Mouse (Mus musculus) forebrain, embryonic 13.5 days (tissue): Measurements from ENCODE around the gene Cdyl. TPM values are rescaled to one million over a fixed set of nuclear protein-coding genes. Genes with fewer than 3 reads are reported as not detected.

Experiments used
- ATAC-seq: fragments of 200-750 bp; cut with Nextera tagmentation; 2 replicates; pipeline ENCODE4 v1.8.0; 2017
- H3K27ac ChIP-seq: fragments of 300-500 bp; sonication (generic); 2 replicates; pipeline ENCODE4 v1.5.1; 2015; ENCODE audit warnings: inconsistent platforms, mild to moderate bottlenecking, moderate library complexity
- H3K27me3 ChIP-seq: fragments of 300-500 bp; sonication (generic); 2 replicates; pipeline ENCODE4 v1.6.1; 2015; ENCODE audit warnings: mild to moderate bottlenecking, inconsistent platforms
- H3K36me3 ChIP-seq: fragments of 300-500 bp; sonication (generic); 2 replicates; pipeline ENCODE4 v1.6.1; 2015; ENCODE audit warnings: mild to moderate bottlenecking, inconsistent platforms; ENCODE audit not compliant: poor library complexity, severe bottlenecking
- H3K4me1 ChIP-seq: fragments of 300-500 bp; sonication (generic); 2 replicates; pipeline ENCODE4 v1.6.1; 2015; ENCODE audit warnings: inconsistent platforms
- H3K4me2 ChIP-seq: fragments of 300-500 bp; sonication (generic); 2 replicates; pipeline ENCODE4 v1.6.1; 2015; ENCODE audit warnings: inconsistent platforms, mild to moderate bottlenecking, moderate library complexity
- H3K4me3 ChIP-seq: fragments of 300-500 bp; sonication (generic); 2 replicates; pipeline ENCODE4 v1.5.1; 2015; ENCODE audit warnings: mild to moderate bottlenecking, inconsistent platforms
- H3K9ac ChIP-seq: fragments of 300-500 bp; sonication (generic); 2 replicates; pipeline ENCODE4 v1.6.1; 2015; ENCODE audit warnings: mild to moderate bottlenecking, inconsistent platforms
- H3K9me3 ChIP-seq: fragments of 300-500 bp; sonication (generic); replicated peaks from 2 replicates; pipeline ENCODE4 v1.6.1; 2016; ENCODE audit warnings: inconsistent platforms
- WGBS: fragments of 180-500 bp; shearing (Covaris S2); methylation state at CpG from one replicate; pipeline ENCODE4 v1.1.7; 2015; 5-methylcytosine and 5-hydroxymethylcytosine counted together
- polyA plus RNA-seq: library from polyadenylated mRNA; unstranded; fragments of >200 nt; fragmentation: Nextera tagmentation; extraction: Ambion mirVana; gene quantifications from 2 replicates; pipeline ENCODE4 v1.2.1, GENCODE M21; 2015

Gene Cdyl
- polyA plus RNA-seq, 1 experiment from 2014 or later: 4.7 TPM

DNA sequence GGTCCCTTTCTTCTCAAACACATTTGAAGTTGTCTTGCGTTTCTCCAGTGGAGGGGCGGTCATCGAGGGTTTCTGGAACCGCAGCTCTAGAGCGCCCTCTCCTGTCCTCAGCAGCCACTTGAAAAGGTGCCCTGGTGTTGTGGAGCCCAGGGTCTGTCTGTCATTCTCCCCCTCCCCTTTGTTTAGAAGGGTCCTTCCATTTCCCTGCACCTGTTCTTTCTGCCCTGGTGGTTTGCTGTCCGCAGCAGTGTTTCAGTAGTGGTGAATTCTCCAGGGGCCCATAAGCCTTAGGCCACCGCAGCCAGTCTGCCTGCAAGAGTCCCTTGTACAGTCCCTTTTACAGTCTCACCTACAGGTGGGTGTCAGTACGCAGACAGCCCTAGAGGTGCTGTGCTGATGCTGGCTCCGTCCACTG, 112.3 kb downstream of the Cdyl start:
- H3K9me3 ChIP-seq: no peaks in the 10 kb centered on the region
- no peak overlapping the region for H3K4me3 ChIP-seq
- WGBS: 69% methylated on average over 9 of the region's 9 CpGs
- H3K4me1 ChIP-seq: 0 out of 2 replicates have a peak, but pooled peaks cover 15% of the 10 kb centered on the region
- no peak overlapping the region for H3K27ac ChIP-seq
- H3K4me2 ChIP-seq: no peak overlapping the region
- H3K27me3 ChIP-seq: no peaks in the 10 kb centered on the region
- H3K36me3 ChIP-seq: no peaks in the 10 kb centered on the region
- H3K9ac ChIP-seq: no peak overlapping the region
- no peak for ATAC-seq

DNA sequence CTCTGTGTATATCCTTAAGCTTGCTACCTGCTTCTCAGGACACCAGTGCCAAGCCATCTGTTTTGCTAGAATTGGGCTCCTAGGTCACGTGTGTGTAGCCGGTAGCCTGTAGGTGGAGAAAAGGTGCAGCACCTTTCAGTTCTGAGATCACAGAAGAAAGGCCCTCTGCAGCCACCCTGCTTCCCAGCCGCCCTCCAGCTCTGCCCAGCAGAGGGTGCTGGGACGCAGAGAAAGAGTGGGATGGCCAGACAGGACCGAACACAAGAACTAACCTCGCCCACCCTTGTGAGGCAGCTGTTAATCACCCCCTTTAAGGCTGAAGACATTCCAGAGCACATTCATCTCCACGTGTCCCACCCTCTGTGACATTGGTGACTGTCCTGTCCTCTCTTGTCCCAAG, 114.1 kb downstream of the Cdyl start:
- 59% methylated on average over 7 of the region's 7 CpGs for WGBS
- H3K4me2 ChIP-seq: no peak overlapping the region
- H3K9ac ChIP-seq: no peak overlapping the region
- no peaks in the 10 kb centered on the region for H3K27me3 ChIP-seq
- no peak for ATAC-seq
- no peak overlapping the region for H3K4me3 ChIP-seq
- 0 out of 2 replicates have a peak, but pooled peaks cover 15% of the 10 kb centered on the region for H3K4me1 ChIP-seq
- no peaks in the 10 kb centered on the region for H3K36me3 ChIP-seq
- H3K9me3 ChIP-seq: no peaks in the 10 kb centered on the region
- H3K27ac ChIP-seq: no peak overlapping the region

GRCm38 (mm10) chr13:35776123-35776522, 116.5 kb downstream of the Cdyl start:
- Histone ChIP-seq H3K36me3 (no peaks in the 10 kb centered on the region), H3K4me1 (0 out of 2 replicates have a peak, but pooled peaks cover 10% of the 10 kb centered on the region), H3K4me2 (no peak overlapping the region), H3K9ac (no peak overlapping the region), H3K9me3 (no peaks in the 10 kb centered on the region), H3K4me3 (no peak overlapping the region), H3K27me3 (no peaks in the 10 kb centered on the region), H3K27ac (no peak overlapping the region)
- ATAC-seq: peak; percentile 66
- 80% methylated on average over 7 of the region's 7 CpGs for WGBS

DNA sequence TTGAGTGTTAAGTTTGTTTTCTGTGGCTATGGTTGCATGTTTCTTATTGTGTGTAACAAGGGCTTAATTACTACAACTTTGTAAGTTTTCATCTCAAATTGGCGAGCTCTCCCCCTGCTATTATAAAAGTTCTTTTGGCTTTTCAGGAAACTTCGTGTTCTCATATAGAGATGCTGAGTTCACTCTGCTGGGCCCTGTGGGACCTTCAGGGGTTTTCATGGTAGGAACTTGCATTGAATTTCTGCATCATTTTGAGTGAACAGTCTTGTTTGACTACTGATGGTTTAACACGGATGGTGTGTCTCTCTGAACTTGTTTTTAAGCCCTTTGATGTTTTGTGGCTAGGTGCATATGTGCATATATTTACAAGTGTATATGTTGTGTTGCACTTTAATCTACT, 121.1 kb downstream of the Cdyl start:
- Histone ChIP-seq H3K4me2 (no peak overlapping the region), H3K36me3 (no peaks in the 10 kb centered on the region), H3K9ac (no peak overlapping the region), H3K4me1 (0 out of 2 replicates have a peak, but pooled peaks cover 10% of the 10 kb centered on the region), H3K4me3 (no peak overlapping the region), H3K27me3 (no peaks in the 10 kb centered on the region), H3K27ac (no peak overlapping the region), H3K9me3 (no peaks in the 10 kb centered on the region)
- ATAC-seq: no peak
- 68% methylated on average over 3 of the region's 3 CpGs for WGBS

DNA sequence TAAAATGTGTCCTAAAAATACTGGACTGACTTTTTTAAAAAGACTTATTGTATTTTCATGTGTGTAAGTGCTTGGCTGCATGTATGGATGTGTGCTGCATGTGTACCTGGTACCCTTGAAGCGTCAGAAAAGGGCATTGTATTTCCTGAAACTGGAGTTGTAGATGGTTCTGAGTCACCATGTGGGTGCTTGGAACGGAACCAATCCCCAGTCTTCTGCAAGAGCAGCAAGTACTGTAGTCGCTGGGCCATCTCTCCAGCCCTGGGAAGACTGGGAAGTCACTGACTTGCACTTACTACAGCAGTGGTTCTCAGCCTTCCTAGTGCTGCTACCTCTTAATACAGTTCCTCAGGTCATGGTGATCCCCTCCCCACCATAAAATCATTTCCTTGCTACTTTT, 122.1 kb downstream of the Cdyl start:
- 84% methylated on average over 3 of the region's 3 CpGs for WGBS
- Histone ChIP-seq H3K9me3 (no peaks in the 10 kb centered on the region), H3K9ac (no peak overlapping the region), H3K36me3 (no peaks in the 10 kb centered on the region), H3K27me3 (no peaks in the 10 kb centered on the region), H3K4me2 (no peak overlapping the region), H3K4me1 (0 out of 2 replicates have a peak, but pooled peaks cover 10% of the 10 kb centered on the region), H3K4me3 (no peak overlapping the region), H3K27ac (no peak overlapping the region)
- no peak for ATAC-seq

DNA sequence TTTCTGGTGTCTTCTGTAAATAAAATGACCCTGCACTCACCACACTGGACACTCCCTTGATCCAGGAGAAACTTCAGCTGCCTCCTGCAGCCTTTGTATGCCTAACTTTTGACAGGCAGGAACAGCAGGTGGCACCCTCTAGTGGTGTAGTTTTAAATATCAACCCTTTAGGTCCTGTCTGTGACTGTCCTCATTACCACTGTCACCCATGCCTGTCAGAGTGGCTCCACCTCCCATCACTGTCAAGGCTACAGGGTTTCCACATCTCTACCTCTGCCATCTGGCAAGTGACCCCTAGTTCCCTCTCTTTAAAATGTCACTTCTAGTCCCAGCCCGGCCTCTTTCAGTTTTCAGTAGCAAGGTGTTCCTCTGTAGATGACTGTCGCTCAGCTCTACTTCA, 123.3 kb downstream of the Cdyl start:
- 0 out of 2 replicates have a peak, but pooled peaks cover 15% of the 10 kb centered on the region for H3K4me1 ChIP-seq
- H3K4me3 ChIP-seq: no peak overlapping the region
- no peaks in the 10 kb centered on the region for H3K36me3 ChIP-seq
- H3K27ac ChIP-seq: no peak overlapping the region
- ATAC-seq: peak; percentile 70
- H3K9ac ChIP-seq: no peak overlapping the region
- no peaks in the 10 kb centered on the region for H3K27me3 ChIP-seq
- 88% methylated on average over 2 of the region's 2 CpGs for whole genome bisulfite sequencing
- no peak overlapping the region for H3K4me2 ChIP-seq
- H3K9me3 ChIP-seq: no peaks in the 10 kb centered on the region

DNA sequence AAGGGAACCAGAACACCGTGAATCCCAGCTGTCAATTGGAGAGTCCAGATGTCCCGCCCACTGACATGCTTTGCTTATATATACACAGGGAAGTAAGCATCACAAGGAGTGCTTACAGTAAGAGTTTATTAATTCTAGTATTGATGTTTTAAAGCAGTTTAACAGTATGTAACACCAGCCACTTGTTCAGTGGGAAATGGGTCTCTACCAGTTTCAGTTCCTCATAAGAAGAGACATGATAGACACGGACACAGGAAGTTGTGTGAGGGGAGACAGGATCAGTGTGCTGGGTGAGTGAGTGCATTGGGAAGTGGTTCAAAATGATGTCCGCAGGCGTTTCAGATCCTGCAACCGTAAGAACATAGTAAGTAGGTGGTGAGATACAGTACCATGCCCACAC, 123.9 kb downstream of the Cdyl start:
- Histone ChIP-seq H3K4me1 (0 out of 2 replicates have a peak, but pooled peaks cover 15% of the 10 kb centered on the region), H3K4me3 (no peak overlapping the region), H3K4me2 (no peak overlapping the region), H3K9ac (no peak overlapping the region), H3K27ac (no peak overlapping the region), H3K9me3 (no peaks in the 10 kb centered on the region), H3K36me3 (no peaks in the 10 kb centered on the region), H3K27me3 (no peaks in the 10 kb centered on the region)
- ATAC-seq: no peak
- 95% methylated on average over 6 of the region's 6 CpGs for WGBS

DNA sequence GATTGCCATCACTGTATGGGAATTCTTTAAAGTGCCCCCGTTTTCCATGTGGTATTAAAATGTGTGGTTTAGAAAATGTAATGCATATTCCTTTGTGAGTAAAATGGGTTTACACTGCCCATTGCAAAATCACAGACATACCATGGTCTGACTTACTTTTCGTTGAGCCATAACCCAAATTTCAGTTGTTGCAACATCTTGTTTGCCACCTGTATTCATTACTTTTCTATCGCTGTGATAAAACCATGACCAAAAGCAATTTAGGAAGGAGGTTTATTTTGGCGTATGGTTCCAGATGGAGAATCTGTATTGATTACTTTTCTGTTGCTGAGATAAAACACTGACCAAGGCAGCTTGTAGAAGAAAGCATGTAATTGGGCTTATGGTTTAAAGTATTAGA, 124.6 kb downstream of the Cdyl start:
- Histone ChIP-seq H3K4me3 (no peak overlapping the region), H3K4me1 (peaks cover 20% of the 10 kb centered on the region), H3K4me2 (no peak overlapping the region), H3K9me3 (no peaks in the 10 kb centered on the region), H3K36me3 (no peaks in the 10 kb centered on the region), H3K27ac (no peak overlapping the region), H3K27me3 (no peaks in the 10 kb centered on the region), H3K9ac (no peak overlapping the region)
- no peak for ATAC-seq
- WGBS: 95% methylated on average over 4 of the region's 4 CpGs

- Histone ChIP-seq H3K4me1 (peaks cover 26% of the 10 kb centered on the region), H3K4me3 (no peak overlapping the region), H3K27ac (no peak overlapping the region), H3K36me3 (no peaks in the 10 kb centered on the region), H3K27me3 (no peaks in the 10 kb centered on the region), H3K4me2 (no peak overlapping the region), H3K9ac (no peak overlapping the region), H3K9me3 (no peaks in the 10 kb centered on the region)
- no peak for ATAC-seq
- WGBS: 57% methylated on average over 5 of the region's 5 CpGs
Observed at GRCm38 (mm10) chr13:35785330-35785939, 125.8 kb downstream of the Cdyl start.

GRCm38 (mm10) chr13:35786726-35787399, 127.2 kb downstream of the Cdyl start:
- no peak overlapping the region for H3K9ac ChIP-seq
- H3K4me2 ChIP-seq: no peak overlapping the region
- H3K9me3 ChIP-seq: no peaks in the 10 kb centered on the region
- no peaks in the 10 kb centered on the region for H3K27me3 ChIP-seq
- H3K4me3 ChIP-seq: no peak overlapping the region
- H3K36me3 ChIP-seq: no peaks in the 10 kb centered on the region
- no peak overlapping the region for H3K27ac ChIP-seq
- 0 out of 2 replicates have a peak, but pooled peaks have one; percentile 23 for ATAC-seq
- WGBS: 86% methylated on average over 6 of the region's 6 CpGs
- H3K4me1 ChIP-seq: peaks cover 29% of the 10 kb centered on the region

GRCm38 (mm10) chr13:35789577-35789976, 129.9 kb downstream of the Cdyl start:
- Histone ChIP-seq H3K4me3 (no peak overlapping the region), H3K9me3 (no peaks in the 10 kb centered on the region), H3K9ac (no peak overlapping the region), H3K36me3 (no peaks in the 10 kb centered on the region), H3K4me1 (peaks cover 29% of the 10 kb centered on the region), H3K27me3 (no peaks in the 10 kb centered on the region), H3K27ac (no peak overlapping the region), H3K4me2 (no peak overlapping the region)
- no peak for ATAC-seq
- WGBS: 82% methylated on average over 4 of the region's 4 CpGs

GRCm38 (mm10) chr13:35790431-35790830, 130.8 kb downstream of the Cdyl start:
- ATAC-seq: no peak
- 68% methylated on average over 4 of the region's 4 CpGs for WGBS
- H3K9ac ChIP-seq: no peak overlapping the region
- H3K36me3 ChIP-seq: no peaks in the 10 kb centered on the region
- peaks cover 29% of the 10 kb centered on the region for H3K4me1 ChIP-seq
- H3K9me3 ChIP-seq: no peaks in the 10 kb centered on the region
- no peak overlapping the region for H3K4me2 ChIP-seq
- H3K27ac ChIP-seq: no peak overlapping the region
- no peak overlapping the region for H3K4me3 ChIP-seq
- H3K27me3 ChIP-seq: no peaks in the 10 kb centered on the region
